Mouse (Mus musculus) cerebellum, postnatal 14 days (tissue): ENCODE data around the gene Ltbp4.

Experiments used
- DNase-seq, 2 experiments: peaks; one replicate each; pipeline ENCODE4 v3.0.0; 2021; ENCODE audit warnings: mixed read lengths in 2 of 2

The Ltbp4 gene

GRCm38 (mm10) chr7:27337175-27337853 is at the start of gene Ltbp4:
Gene Ltbp4 (minus strand): TSS chr7:27337692.
- DNase-seq = no peak

- DNase-seq = peak in 1 of 2 experiments; percentile 75
Measured at GRCm38 (mm10) chr7:27384731-27385130, 47.2 kb upstream of the Ltbp4 start.

DNA sequence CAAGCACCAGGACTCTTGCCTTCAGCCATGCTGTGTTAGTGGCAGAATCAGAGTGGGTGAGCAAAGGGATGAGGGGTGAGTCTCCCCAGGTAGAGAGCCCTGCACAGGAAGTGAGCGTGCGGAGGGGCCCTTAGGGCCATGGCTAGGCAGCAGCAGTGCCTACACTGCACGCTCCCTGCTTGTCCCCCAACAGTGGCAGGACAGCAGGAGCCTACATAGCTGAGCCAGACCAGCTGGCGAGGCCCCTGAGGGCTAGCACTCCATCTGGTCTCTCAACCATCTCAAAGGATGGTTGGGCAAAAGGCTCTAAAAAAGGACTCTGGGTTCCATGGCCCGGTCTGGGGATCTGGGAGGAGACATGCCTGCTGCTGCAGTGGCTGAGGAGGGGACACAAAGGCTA is 46.6 kb upstream of the Ltbp4 start:
- DNase-seq = peak in 1 of 2 experiments; percentile 57

GRCm38 (mm10) chr7:27383233-27383632 is 45.7 kb upstream of the Ltbp4 start:
- DNase-seq = no peak

GRCm38 (mm10) chr7:27381560-27381959 is 44.1 kb upstream of the Ltbp4 start:
- DNase-seq = no peak

- no peak for DNase-seq
Measured at GRCm38 (mm10) chr7:27381009-27381408, 43.5 kb upstream of the Ltbp4 start.

DNA sequence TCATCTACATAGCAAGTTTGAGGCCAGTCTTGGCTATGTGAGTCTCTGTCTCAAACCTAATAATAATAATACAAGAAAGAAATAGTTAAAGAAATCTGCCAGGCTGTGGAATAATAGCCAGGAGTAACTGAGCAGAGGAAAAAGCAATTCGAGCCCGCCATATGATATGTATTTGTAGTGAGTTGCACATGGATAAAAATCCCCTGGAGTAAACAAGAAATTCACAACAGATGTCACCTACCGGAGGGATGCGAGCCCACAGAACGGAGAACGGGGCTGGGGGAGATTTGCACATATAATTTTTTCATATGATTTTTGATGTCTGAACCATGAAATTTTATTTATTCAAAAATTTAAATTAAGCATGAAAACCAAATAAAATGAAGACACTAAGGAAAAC is 42.3 kb upstream of the Ltbp4 start:
- DNase-seq = no peak

GRCm38 (mm10) chr7:27378431-27378830 is 40.9 kb upstream of the Ltbp4 start:
- peak; percentile 77 to 84 for DNase-seq

GRCm38 (mm10) chr7:27375274-27375673 is 37.8 kb upstream of the Ltbp4 start:
- DNase-seq = no peak

DNA sequence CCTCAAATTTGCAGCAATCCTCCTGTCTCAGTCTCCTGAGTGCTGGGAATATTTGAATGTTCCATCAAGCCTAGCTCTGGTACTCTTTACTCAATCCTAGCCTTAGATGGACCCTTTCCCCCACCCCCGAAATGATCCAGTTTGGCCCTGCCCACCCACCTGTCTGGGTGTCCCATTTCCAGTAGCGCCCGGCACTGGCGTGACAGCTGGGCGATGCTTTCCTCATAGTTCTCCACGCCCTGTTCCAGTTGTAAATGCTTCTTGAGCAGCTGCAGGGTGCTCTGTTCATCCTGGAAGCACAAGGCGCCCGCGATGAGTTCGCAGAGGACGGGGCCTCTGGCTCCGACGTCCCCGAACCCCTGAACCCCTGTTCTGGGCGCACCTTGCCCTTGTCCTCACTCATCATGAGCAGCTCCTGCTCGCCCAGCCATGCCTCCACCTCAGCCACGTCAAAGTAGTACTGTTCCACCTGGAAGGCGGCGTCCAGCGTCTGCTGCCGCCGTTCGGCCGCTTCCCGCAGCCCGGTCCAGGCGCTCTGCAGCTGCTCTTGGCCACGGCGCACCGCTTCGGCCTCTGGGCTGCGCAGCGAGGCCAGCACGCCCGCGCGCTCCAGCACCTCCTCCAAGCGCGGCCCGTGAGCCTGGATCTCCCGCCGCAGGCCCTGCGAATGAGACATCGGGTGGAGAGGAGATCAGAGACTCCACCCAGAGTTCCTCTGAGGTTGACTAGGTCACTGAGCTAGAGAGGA is 34.4 kb upstream of the Ltbp4 start:
- DNase-seq = no peak

DNA sequence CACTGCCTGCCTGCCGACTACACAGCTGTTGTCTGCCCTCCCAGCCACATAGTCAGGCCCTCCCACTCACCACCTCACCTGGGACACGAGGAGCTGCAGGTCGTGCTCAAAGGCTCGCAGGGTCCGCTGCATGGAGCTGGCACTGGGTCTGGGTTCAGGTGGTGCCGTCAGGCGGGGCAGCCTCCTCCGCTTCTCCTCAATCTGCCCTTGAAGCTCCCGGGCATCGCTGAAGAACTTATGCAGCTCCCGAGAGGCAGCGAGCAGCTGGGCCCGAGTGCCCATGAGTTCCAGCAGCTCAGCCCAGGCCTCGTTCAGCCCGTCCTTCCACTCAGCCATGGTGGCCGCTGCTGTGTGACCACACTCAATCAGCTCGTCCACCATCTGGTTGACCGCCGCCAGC is 31.6 kb upstream of the Ltbp4 start:
- DNase-seq = no peak

GRCm38 (mm10) chr7:27367976-27368375 is 30.5 kb upstream of the Ltbp4 start:
- DNase-seq = no peak

- DNase-seq = no peak
Measured at GRCm38 (mm10) chr7:27366082-27366844, 28.8 kb upstream of the Ltbp4 start.

GRCm38 (mm10) chr7:27364379-27364778 is 26.9 kb upstream of the Ltbp4 start:
- DNase-seq = no peak

DNA sequence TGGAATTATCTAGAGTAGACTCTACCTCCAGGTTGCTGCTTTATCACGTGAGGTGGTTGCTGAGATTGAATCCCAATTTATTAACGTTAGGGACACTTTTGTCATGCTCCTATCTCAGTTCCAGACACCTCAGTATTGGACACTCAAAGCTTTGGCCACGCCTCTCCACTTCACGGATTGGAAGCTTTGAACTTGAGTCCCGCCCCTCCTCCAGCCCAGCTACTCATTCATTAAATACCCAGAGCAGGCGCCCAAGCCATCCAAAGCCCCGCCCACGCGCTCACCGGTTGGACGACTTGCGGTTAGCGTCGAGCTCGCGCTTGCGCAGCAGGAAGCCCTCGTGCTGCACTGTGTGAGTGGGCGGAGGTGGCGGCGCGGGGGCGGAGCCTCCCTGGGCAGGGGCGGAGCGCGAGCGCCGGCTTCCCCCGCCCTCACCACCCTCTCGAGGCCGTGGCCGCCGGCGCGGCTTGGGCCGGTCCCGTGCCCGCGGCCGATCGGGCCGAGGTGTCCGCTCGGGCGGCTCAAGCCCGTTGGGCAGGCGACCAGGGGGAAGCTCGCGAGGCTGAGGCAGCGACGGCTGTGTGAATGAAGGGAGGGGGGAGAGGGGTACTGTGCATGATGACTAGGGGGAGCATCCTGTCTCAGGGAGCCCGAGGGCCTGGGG is 23.9 kb upstream of the Ltbp4 start:
- peak; percentile 99 to 100 for DNase-seq

DNA sequence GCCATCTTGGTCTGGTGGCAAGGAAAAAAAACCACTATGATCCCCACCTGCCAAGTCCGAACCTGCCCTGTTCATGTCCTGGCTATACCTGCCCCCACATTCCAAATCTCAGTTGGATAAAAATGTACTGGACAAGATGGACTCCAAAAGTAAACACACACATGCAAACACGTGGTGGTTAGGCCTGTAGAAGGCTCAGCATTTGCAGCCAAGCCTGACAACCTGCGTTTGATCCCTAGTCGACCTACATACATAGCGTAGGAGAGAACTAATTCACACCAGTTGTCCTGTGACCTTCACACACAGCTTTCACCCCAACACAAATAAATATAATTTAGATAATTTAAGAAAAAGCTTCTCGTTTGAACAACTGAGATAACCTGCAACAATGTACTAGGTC is 23.3 kb upstream of the Ltbp4 start:
- no peak for DNase-seq

- no peak for DNase-seq
Measured at GRCm38 (mm10) chr7:27359706-27360358, 22.3 kb upstream of the Ltbp4 start.

- no peak for DNase-seq
Measured at GRCm38 (mm10) chr7:27359162-27359561, 21.7 kb upstream of the Ltbp4 start.

DNA sequence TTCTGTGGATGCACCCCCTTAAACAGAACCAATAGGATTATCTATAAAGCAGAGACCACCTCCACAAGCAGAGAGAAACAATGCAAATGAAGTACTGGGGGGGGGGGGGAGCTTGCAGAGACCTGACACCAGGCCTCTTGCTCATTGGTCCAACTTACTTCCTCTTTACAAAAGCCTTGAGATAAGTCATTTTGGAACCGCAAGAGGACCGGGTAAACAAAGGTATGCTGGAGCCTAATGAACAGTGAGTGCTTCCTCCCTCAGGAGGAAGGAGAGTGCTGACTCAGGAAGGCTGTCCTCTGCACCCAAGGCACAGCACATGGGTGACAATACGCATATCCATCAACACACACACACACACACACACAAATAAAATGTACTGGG is 20.1 kb upstream of the Ltbp4 start:
- DNase-seq = no peak

GRCm38 (mm10) chr7:27356861-27357594 is 19.5 kb upstream of the Ltbp4 start, which contains the start of gene Gm20479:
Gene Gm20479 (minus strand): TSS chr7:27357419.
- no peak for DNase-seq

DNA sequence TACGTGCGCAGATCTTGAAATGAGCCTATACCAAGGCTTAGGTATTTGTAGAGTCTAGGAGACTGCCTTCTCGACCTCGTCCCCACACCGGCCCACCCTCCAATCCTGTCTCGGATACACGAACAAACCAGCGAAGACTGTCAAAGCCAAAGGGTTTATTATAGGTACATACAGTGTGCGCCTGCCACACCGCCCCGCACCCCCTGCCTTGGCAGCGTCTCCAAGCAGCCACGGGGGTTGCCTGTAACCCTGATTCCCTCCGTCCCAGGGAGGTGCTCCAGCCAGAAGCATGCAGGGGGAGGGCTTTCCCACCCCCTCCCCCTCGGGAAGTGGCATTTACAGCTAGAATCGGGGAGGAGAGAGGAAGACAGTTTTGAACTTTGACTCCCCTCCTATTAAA is 18.8 kb upstream of the Ltbp4 start:
- DNase-seq = peak in 1 of 2 experiments; percentile 61

DNA sequence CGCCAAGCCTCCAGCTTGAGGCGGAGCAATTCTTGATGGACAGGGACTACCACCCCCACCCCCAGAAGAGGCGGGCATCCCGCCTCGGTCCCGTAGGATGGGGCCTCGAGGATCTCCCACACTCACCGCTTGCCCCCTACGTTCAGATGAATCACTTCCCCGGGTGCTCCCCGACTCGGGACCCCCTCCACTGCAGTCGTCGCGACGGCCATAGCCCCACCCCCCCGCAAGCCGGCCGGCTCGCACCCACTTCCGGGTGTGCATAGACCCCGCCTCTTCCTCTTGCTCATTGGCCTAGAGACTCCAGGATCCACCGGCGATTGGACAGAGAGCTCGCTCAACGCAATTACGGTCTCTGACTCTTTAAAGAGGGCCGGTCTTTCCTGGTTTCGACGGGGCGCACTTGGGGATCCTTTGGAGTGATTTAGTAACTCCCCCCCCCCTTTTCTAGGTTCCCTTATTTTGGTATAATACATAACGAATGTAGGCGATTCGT is 18.3 kb upstream of the Ltbp4 start, which contains the start of gene Shkbp1:
Shkbp1 (minus strand) TSS at position 275 of the 496 bp plus-strand sequence.
- peak; percentile 87 to 90 for DNase-seq
